Mouse (Mus musculus): Measurements from ENCODE around the gene Crlf1. TPM values are rescaled to one million over a fixed set of nuclear protein-coding genes. Genes with fewer than 3 reads are reported as not detected.
A peak's percentile ranks its signal among the peaks of the same experiment; 100 is the strongest.

Gene Crlf1
- total and polyA plus RNA-seq, 3 experiments: 3.8 to 26.6 TPM; not detected in 1

DNA sequence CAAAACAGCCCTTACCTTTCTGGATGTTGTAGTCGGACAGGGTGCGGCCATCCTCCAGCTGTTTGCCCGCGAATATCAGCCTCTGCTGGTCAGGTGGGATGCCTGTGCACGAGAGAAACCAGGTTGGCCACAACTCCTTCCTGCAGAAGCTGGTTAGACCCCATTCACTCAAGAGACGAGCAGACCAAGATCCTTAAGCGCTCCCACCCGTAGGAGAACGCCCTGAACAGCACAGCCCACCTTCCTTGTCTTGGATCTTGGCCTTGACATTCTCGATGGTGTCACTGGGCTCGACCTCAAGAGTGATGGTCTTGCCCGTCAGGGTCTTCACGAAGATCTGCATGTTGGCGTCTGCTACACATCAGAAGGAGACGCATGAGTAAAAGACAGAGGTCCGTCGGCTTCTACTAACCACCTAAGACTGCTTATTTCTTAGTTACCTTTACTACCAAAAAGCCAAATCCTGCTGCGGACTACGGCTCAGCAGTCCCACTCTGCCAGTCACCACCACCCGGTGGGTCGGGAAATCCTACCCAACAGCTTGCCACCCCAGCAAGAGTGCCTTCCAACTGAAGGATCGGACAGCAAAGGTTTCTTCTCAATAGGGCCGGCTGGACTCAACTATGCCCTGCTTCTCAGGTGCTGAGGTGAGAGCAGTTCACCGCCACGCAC, 16.5 kb downstream of the Crlf1 start (continued):
- TF ChIP-seq KAT2A (conservative IDR thresholded peaks at IDR 0.05; ENCODE audit: low read depth, low read length) (no peak), POLR2AphosphoS5 (IDR thresholded peaks at IDR 0.05; ENCODE audit: borderline replicate concordance, low read depth, low read length) (no peak), HCFC1 (IDR thresholded peaks at IDR 0.05; ENCODE audit: low read depth, low read length) (no peak)

DNA sequence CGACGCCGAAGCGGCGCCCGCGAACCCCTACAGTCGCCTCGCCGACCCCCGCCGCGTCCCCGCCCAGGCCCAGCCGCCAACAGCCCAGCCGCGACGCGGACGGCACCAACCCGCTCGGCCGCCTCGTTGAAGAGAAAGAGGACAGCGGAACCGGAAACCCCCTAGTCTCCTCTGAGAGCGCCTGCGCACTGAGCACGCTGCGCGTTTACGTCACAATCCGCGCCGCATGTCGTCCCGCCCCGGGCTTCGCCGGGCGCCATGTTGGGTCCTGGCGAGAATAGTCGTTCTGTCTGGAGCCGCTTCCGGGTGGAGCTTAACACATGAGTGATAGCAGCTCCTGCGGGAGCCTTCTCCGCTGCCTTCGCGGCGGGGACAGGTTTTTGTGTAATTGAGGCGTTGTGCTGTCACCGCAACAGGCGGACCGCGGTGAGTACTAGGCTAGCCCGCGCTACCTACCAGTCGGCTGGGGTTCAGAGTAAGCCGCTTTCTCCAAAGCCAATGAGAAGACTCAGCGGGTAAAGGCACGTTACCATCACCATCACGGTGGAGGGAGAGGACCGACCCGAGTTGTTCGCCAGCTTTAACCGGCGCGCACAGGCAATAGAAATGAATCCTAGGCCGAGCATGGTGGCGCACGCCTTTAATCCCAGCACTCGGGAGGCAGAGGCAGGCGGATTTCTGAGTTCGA, 17.4 kb downstream of the Crlf1 start, which contains the start of gene Uba52:
TSS of gene Uba52 (minus strand) at position 574 of the 688 bp plus-strand sequence.
- Histone ChIP-seq H3K27ac (ENCODE audit: control insufficient read depth, low read depth, low read length) (peak within 1 kb of the TSS; percentile 92), H3K79me2 (ENCODE audit: control insufficient read depth, insufficient read depth, low read length, poor library complexity) (peaks cover 35% of the 10 kb centered on the region), H3K9me3 (replicated peaks; ENCODE audit: insufficient read depth, low read length) (no peaks in the 10 kb centered on the region), H3K27me3 (ENCODE audit: control insufficient read depth in 1 of 2, insufficient read depth in 2 of 2, low read length in 2 of 2) (no peaks in the 10 kb centered on the region), H3K36me3 (ENCODE audit: control insufficient read depth in 1 of 2, insufficient read depth in 2 of 2, low read length in 2 of 2) (peaks cover 5 to 29% of the 10 kb centered on the region in 2 experiments; a peak in 3 of 4 replicates), H3K9ac (ENCODE audit: control insufficient read depth, low read depth, low read length, poor library complexity, severe bottlenecking) (peak within 1 kb of the TSS; percentile 89), H3K4me3 (ENCODE audit: control insufficient read depth in 1 of 2, insufficient read depth in 1 of 2, low read depth in 2 of 2, low read length in 2 of 2) (peak within 1 kb of the TSS; percentile 89 to 95), H3K4me1 (ENCODE audit: control insufficient read depth in 1 of 2, insufficient read depth in 2 of 2, low read length in 2 of 2) (peaks cover 6 to 42% of the 10 kb centered on the region in 2 experiments)
- DNase-seq (ENCODE audit: low read depth, low spot score): peak; percentile 96
- TF ChIP-seq ELF1 (IDR thresholded peaks at IDR 0.05; ENCODE audit: low read depth, low read length): peak; percentile 95
- no peak for TF ChIP-seq CHD1 (IDR thresholded peaks at IDR 0.05; ENCODE audit: low read depth, low read length)
- peak; percentile 94 for TF ChIP-seq TBP (IDR thresholded peaks at IDR 0.05; ENCODE audit: low read depth, low read length)
- no peak for TF ChIP-seq MYB (IDR thresholded peaks at IDR 0.05; ENCODE audit: low read depth, low read length)
- TF ChIP-seq TCF12 (IDR thresholded peaks at IDR 0.05; ENCODE audit: low read depth, low read length): peak; percentile 78
- TF ChIP-seq POLR2AphosphoS5 (IDR thresholded peaks at IDR 0.05; ENCODE audit: borderline replicate concordance, low read depth, low read length): peak; percentile 70; the same call in 1 of the 2 replicates
- TF ChIP-seq SMC3 (IDR thresholded peaks at IDR 0.05; ENCODE audit: low read depth, low read length): no peak
- peak; percentile 98 for TF ChIP-seq MYC (IDR thresholded peaks at IDR 0.05; ENCODE audit: low read depth, low read length)
- TF ChIP-seq HCFC1 (IDR thresholded peaks at IDR 0.05; ENCODE audit: low read depth, low read length): peak; percentile 95
- TF ChIP-seq JUND (IDR thresholded peaks at IDR 0.05; ENCODE audit: low read depth, low read length): no peak
- TF ChIP-seq ZNF384 (IDR thresholded peaks at IDR 0.05; ENCODE audit: low read depth, low read length): no peak
- TF ChIP-seq ETS1 (IDR thresholded peaks at IDR 0.05; ENCODE audit: low read depth, low read length): peak; percentile 45; the same call in 1 of the 2 replicates
- TF ChIP-seq MAFK (IDR thresholded peaks at IDR 0.05; ENCODE audit: borderline replicate concordance, low read depth, low read length): no peak
- TF ChIP-seq USF1 (IDR thresholded peaks at IDR 0.05; ENCODE audit: low read depth, low read length): no peak
- TF ChIP-seq E2F4 (IDR thresholded peaks at IDR 0.05; ENCODE audit: borderline replicate concordance, low read depth, low read length): peak; percentile 62; the same call in 1 of the 2 replicates
- no peak for TF ChIP-seq GABPA (IDR thresholded peaks at IDR 0.05; ENCODE audit: low read depth, low read length)
- TF ChIP-seq USF2 (IDR thresholded peaks at IDR 0.05; ENCODE audit: borderline replicate concordance in 1 of 2, insufficient read depth in 1 of 2, low read depth in 1 of 2, low read length in 2 of 2): no peak
- no peak for TF ChIP-seq MEF2A (IDR thresholded peaks at IDR 0.05; ENCODE audit: extremely low read depth, insufficient replicate concordance, low read depth, low read length, poor library complexity, severe bottlenecking)
- peak; percentile 88 to 89 for TF ChIP-seq POLR2A (IDR thresholded peaks at IDR 0.05; ENCODE audit: control insufficient read depth in 1 of 2, insufficient read depth in 1 of 2, low read depth in 1 of 2, low read length in 2 of 2, poor library complexity in 1 of 2)
- TF ChIP-seq NRF1 (IDR thresholded peaks at IDR 0.05; ENCODE audit: insufficient read depth, low read depth, low read length, poor library complexity, severe bottlenecking): peak; percentile 94
- no peak for TF ChIP-seq ZC3H11A (IDR thresholded peaks at IDR 0.05; ENCODE audit: low read depth, low read length)
- peak; percentile 95 for TF ChIP-seq POLR2AphosphoS2 (IDR thresholded peaks at IDR 0.05; ENCODE audit: low read length)
- peak; percentile 98 for TF ChIP-seq NELFE (IDR thresholded peaks at IDR 0.05; ENCODE audit: low read depth, low read length)
- no peak for TF ChIP-seq GATA1 (IDR thresholded peaks at IDR 0.05; ENCODE audit: low read depth, low read length)
- TF ChIP-seq SIN3A (IDR thresholded peaks at IDR 0.05; ENCODE audit: low read length): peak; percentile 81
- TF ChIP-seq ZMIZ1 (IDR thresholded peaks at IDR 0.05; ENCODE audit: low read depth, low read length): peak; percentile 78; the same call in 1 of the 2 replicates
- TF ChIP-seq RAD21 (IDR thresholded peaks at IDR 0.05; ENCODE audit: low read depth, low read length): no peak
- no peak for TF ChIP-seq CHD2 (IDR thresholded peaks at IDR 0.05; ENCODE audit: low read length)
- peak; percentile 95 for TF ChIP-seq MAX (IDR thresholded peaks at IDR 0.05; ENCODE audit: low read length)
- no peak for TF ChIP-seq ZKSCAN1 (IDR thresholded peaks at IDR 0.05; ENCODE audit: low read depth, low read length)
- TF ChIP-seq UBTF (IDR thresholded peaks at IDR 0.05; ENCODE audit: borderline replicate concordance, insufficient read depth, low read depth, low read length): no peak
- TF ChIP-seq KAT2A (conservative IDR thresholded peaks at IDR 0.05; ENCODE audit: low read depth, low read length): peak; percentile 81; the same call in 1 of the 2 replicates

Data from MEL (cell line).